Mouse (Mus musculus) small intestine, adult 2 months (tissue): Measurements from ENCODE around the gene Limch1.

ENCODE experiments used
- CTCF ChIP-seq: fragments of 200-500 bp; IDR thresholded peaks from 2 replicates; pipeline ENCODE4 v1.5.1; 2012; ENCODE audit warnings: low read depth, mild to moderate bottlenecking, control low read depth, inconsistent platforms, low read length, moderate library complexity, mixed read lengths; ENCODE audit not compliant: insufficient replicate concordance, insufficient read length; ENCODE audit errors: extremely low read depth
- POLR2A ChIP-seq: fragments of 200-500 bp; IDR thresholded peaks from 2 replicates; pipeline ENCODE4 v1.6.1; 2012; ENCODE audit warnings: low read depth, mild to moderate bottlenecking, control low read depth, inconsistent platforms, low read length, moderate library complexity

DNA sequence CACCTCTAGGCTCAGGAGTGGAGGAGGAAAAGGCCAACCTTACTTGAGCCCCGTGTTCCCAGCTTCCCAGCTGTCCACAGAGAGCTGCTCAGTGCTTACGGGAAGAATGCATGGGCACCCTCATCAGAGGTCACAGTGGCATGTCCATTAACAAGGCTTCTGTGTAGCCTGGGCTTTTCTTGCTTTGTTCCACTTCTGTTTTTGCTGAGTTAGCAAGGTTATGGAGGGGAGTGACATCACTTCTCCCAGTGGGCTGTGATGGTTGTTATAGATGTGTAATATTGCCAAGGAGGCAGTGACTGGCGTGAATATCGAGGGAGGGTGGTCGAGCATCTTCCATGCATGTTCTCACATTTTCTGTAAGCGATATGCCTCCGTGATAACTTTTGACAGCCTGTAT lies 26.7 kb upstream of the Limch1 start:
- TF ChIP-seq CTCF (no peak), POLR2A (no peak)
